ENCODE assay signal across 8 mouse cellular contexts in the genomic region with DNA sequence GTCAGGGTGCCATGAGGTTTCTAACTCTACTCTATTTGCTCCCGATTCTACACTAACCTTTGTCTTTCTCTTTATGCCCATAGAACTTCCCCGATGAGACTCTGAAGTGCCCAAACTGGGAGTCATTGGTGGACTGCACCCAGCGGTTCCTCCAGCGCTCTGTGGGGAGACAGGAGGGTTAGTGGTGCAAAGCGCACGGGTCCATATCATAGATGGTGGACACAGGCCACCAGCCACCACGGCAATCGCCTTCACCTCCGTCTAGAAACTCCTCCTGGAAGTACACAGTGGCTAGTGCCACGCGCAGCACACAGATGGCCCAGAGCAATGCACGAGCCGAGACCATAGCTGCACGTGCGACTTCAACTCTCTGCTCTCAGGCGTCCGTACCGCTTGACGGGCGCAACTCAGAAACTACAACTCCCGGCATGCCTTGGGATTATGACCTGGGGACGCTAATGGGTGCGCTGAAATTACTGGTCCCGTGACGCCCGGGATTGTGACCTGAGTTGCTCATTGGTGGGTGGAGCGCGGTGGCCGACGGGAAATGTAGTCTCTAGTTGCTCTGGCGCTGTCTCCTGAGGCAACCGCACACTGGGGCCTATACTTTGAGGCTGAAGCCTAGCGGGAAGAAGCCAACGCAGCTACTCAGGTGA. TPM values are rescaled to one million over a fixed set of nuclear protein-coding genes. Genes with fewer than 3 reads are reported as not detected.
A peak's percentile ranks its signal among the peaks of the same experiment; 100 is the strongest.
DNase-seq lines count a peak whose midpoint lies in the region; ATAC-seq and TF ChIP-seq lines count a peak whose summit lies in the region.

A gene (minus strand): TSS at position 533 of the 656 bp plus-strand sequence.
A gene (plus strand): TSS at position 543 of the 656 bp plus-strand sequence.

- peaks cover 9% of the 10 kb centered on the region for H3K4me1 ChIP-seq in bone marrow macrophage, adult 2 months (ENCODE audit: control insufficient read depth, insufficient read depth, low read length)
- no peaks in the 10 kb centered on the region for H3K4me1 ChIP-seq in embryonic fibroblast, embryonic 13.5 days (ENCODE audit: control insufficient read depth, insufficient read depth, low read length)
- no peaks in the 10 kb centered on the region for H3K4me1 ChIP-seq in kidney, embryonic 14.5 days (ENCODE audit: control insufficient read depth, insufficient read depth, low read length)
- H3K4me1 ChIP-seq in limb, embryonic 15.5 days = peaks cover 10% of the 10 kb centered on the region; the same call in 1 of the 2 replicates

- WGBS in kidney, embryonic 14.5 days = 5% methylated on average over 34 of the region's 34 CpGs
- 4% methylated on average over 34 of the region's 34 CpGs for WGBS in limb, embryonic 15.5 days

- peak within 1 kb of the TSS; percentile 30; the same call in 1 of the 2 replicates for H3K27ac ChIP-seq in bone marrow macrophage, adult 2 months (ENCODE audit: insufficient read depth, low read depth, low read length)
- no peak within 1 kb of the TSS for H3K27ac ChIP-seq in embryonic fibroblast, embryonic 13.5 days (ENCODE audit: insufficient read depth, low read length)
- no peak within 1 kb of the TSS for H3K27ac ChIP-seq in kidney, embryonic 14.5 days (ENCODE audit: low read depth, low read length)
- H3K27ac ChIP-seq in limb, embryonic 15.5 days = no peak within 1 kb of the TSS

- H3K4me2 ChIP-seq in kidney, embryonic 14.5 days (replicated peaks; ENCODE audit: low read depth, low read length) = peak within 1 kb of the TSS; percentile 78
- peak within 1 kb of the TSS; percentile 79 for H3K4me2 ChIP-seq in limb, embryonic 15.5 days

- peak within 1 kb of the TSS; percentile 61 for H3K9ac ChIP-seq in kidney, embryonic 14.5 days (ENCODE audit: low read depth, low read length)
- peak within 1 kb of the TSS; percentile 48 for H3K9ac ChIP-seq in limb, embryonic 15.5 days

- DNase-seq in 416B (ENCODE audit: low read depth) = peak; percentile 94
- DNase-seq in heart, adult 9 months (ENCODE audit: low spot score in 2 of 2) = peak; percentile 97 to 99
- DNase-seq in monocyte, adult 2 months (ENCODE audit: low read depth in 1 of 2, low spot score in 2 of 2) = peak; percentile 92 to 93
- DNase-seq in spleen, postnatal 36 days (ENCODE audit: low spot score in 2 of 2) = peak; percentile 98

- H3K27me3 ChIP-seq in kidney, embryonic 14.5 days (ENCODE audit: control insufficient read depth, insufficient read depth, low read length) = no peaks in the 10 kb centered on the region
- H3K27me3 ChIP-seq in limb, embryonic 15.5 days = no peaks in the 10 kb centered on the region

- H3K9me3 ChIP-seq in kidney, embryonic 14.5 days (ENCODE audit: control insufficient read depth, low read length) = no peaks in the 10 kb centered on the region
- no peaks in the 10 kb centered on the region for H3K9me3 ChIP-seq in limb, embryonic 15.5 days

- H3K4me3 ChIP-seq in bone marrow macrophage, adult 2 months (ENCODE audit: insufficient read depth, low read length) = peak within 1 kb of the TSS; percentile 72
- H3K4me3 ChIP-seq in embryonic fibroblast, embryonic 13.5 days (ENCODE audit: insufficient read depth, low read length) = peak within 1 kb of the TSS; percentile 56
- H3K4me3 ChIP-seq in kidney, embryonic 14.5 days (ENCODE audit: low read length) = peak within 1 kb of the TSS; percentile 38
- peak within 1 kb of the TSS; percentile 46 for H3K4me3 ChIP-seq in limb, embryonic 15.5 days

- no peak for TF ChIP-seq POLR2A in bone marrow macrophage, adult 2 months (IDR thresholded peaks at IDR 0.05; ENCODE audit: borderline replicate concordance, low read depth, low read length)
- peak; percentile 75 for TF ChIP-seq POLR2A in embryonic fibroblast, embryonic 13.5 days (IDR thresholded peaks at IDR 0.05; ENCODE audit: low read depth, low read length)

- TF ChIP-seq CTCF in bone marrow macrophage, adult 2 months (IDR thresholded peaks at IDR 0.05; ENCODE audit: low read depth, low read length) = no peak
- no peak for TF ChIP-seq CTCF in embryonic fibroblast, embryonic 13.5 days (IDR thresholded peaks at IDR 0.05; ENCODE audit: borderline replicate concordance, insufficient read depth, low read length)

- peaks cover 4% of the 10 kb centered on the region; the same call in 1 of the 2 replicates for H3K36me3 ChIP-seq in kidney, embryonic 14.5 days (ENCODE audit: control insufficient read depth, insufficient read depth, low read length)
- peaks cover 12% of the 10 kb centered on the region; the same call in 1 of the 2 replicates for H3K36me3 ChIP-seq in limb, embryonic 15.5 days

- peak; percentile 99 for ATAC-seq in kidney, embryonic 14.5 days (ENCODE audit: low FRiP score, low TSS enrichment)
- ATAC-seq in limb, embryonic 15.5 days (ENCODE audit: insufficient number of reproducible peaks, low FRiP score, low TSS enrichment, low read depth) = peak; percentile 98

RNA-seq across cellular contexts. Expression of the first gene that starts in this region (rescaled TPM):
- polyA plus RNA-seq in bone marrow macrophage, adult 2 months (2012; ENCODE audit: insufficient read depth, insufficient read length, missing spikeins) = 0.52 and 0.79 TPM in 2 replicates
- 1.7 and 1.9 TPM in 2 replicates for polyA plus RNA-seq in embryonic fibroblast, embryonic 13.5 days (2011; ENCODE audit: insufficient read length, low read depth, missing spikeins)
- 1.6 and 2.1 TPM in 2 replicates for polyA plus RNA-seq in kidney, embryonic 14.5 days (2014; fragmentation: Nextera tagmentation; extraction: Ambion mirVana)
- polyA plus RNA-seq in limb, embryonic 15.5 days (2015; fragmentation: Nextera tagmentation; extraction: Ambion mirVana) = 1.4 and 1.7 TPM in 2 replicates

RNA-seq across cellular contexts. Expression of the second gene that starts in this region (rescaled TPM):
- polyA plus RNA-seq in bone marrow macrophage, adult 2 months (2012; ENCODE audit: insufficient read depth, insufficient read length, missing spikeins) = 6.2 and 13.5 TPM in 2 replicates
- 5.5 and 6.6 TPM in 2 replicates for polyA plus RNA-seq in embryonic fibroblast, embryonic 13.5 days (2011; ENCODE audit: insufficient read length, low read depth, missing spikeins)
- polyA plus RNA-seq in kidney, embryonic 14.5 days (2014; fragmentation: Nextera tagmentation; extraction: Ambion mirVana) = 13.9 and 14.6 TPM in 2 replicates
- polyA plus RNA-seq in limb, embryonic 15.5 days (2015; fragmentation: Nextera tagmentation; extraction: Ambion mirVana) = 14.2 and 14.7 TPM in 2 replicates
